Mouse (Mus musculus): ENCODE measurements around the gene Serbp1. TPM values are rescaled to one million over a fixed set of nuclear protein-coding genes. Genes with fewer than 3 reads are reported as not detected.

The Serbp1 gene
- polyA plus RNA-seq, 1 experiment: 379 TPM

GRCm38 (mm10) chr6:67244451-67244850, 6.5 kb downstream of the Serbp1 start:
- no peaks in the 10 kb centered on the region for H3K27me3 ChIP-seq (ENCODE audit: control insufficient read depth, insufficient read depth, insufficient read length)
- H3K79me2 ChIP-seq (ENCODE audit: control insufficient read depth, insufficient read depth): no peaks in the 10 kb centered on the region
- H3K4me2 ChIP-seq (ENCODE audit: low read depth): no peak overlapping the region
- H3K4me3 ChIP-seq: no peak overlapping the region
- H3K36me3 ChIP-seq (ENCODE audit: control insufficient read depth, insufficient read depth): no peaks in the 10 kb centered on the region
- H3ac ChIP-seq (ENCODE audit: control insufficient read depth, insufficient read length): no peak overlapping the region
- no peak for TF ChIP-seq CEBPB (IDR thresholded peaks at IDR 0.05; ENCODE audit: insufficient read depth, poor library complexity, severe bottlenecking)
- no peak for TF ChIP-seq MYOG (IDR thresholded peaks at IDR 0.05; ENCODE audit: control insufficient read depth in 1 of 3, insufficient read depth in 1 of 3, insufficient read length in 2 of 3, low read depth in 2 of 3)
- no peak for TF ChIP-seq E2F4 (IDR thresholded peaks at IDR 0.05; ENCODE audit: insufficient read depth)
- TF ChIP-seq TCF3 (IDR thresholded peaks at IDR 0.05; ENCODE audit: insufficient read length, low read depth): no peak
- TF ChIP-seq MAX (IDR thresholded peaks at IDR 0.05; ENCODE audit: low read depth): no peak
- TF ChIP-seq POLR2AphosphoS2 (IDR thresholded peaks at IDR 0.05; ENCODE audit: insufficient read length, low read depth): no peak
- no peak for TF ChIP-seq TCF12 (IDR thresholded peaks at IDR 0.05; ENCODE audit: insufficient read depth, poor library complexity, severe bottlenecking)
- no peak for TF ChIP-seq POLR2A (IDR thresholded peaks at IDR 0.05; ENCODE audit: insufficient read length, low read depth)
- no peak for TF ChIP-seq SRF (IDR thresholded peaks at IDR 0.05; ENCODE audit: control insufficient read depth, insufficient read length, low read depth)
- TF ChIP-seq REST (IDR thresholded peaks at IDR 0.05; ENCODE audit: insufficient read depth, insufficient read length): no peak
- TF ChIP-seq MYOD1 (IDR thresholded peaks at IDR 0.05; ENCODE audit: control insufficient read depth in 1 of 3, insufficient read length in 2 of 3, low read depth in 2 of 3): no peak
- no peak for TF ChIP-seq USF1 (IDR thresholded peaks at IDR 0.05; ENCODE audit: low read depth)

- Histone ChIP-seq H3K79me2 (ENCODE audit: control insufficient read depth, insufficient read depth) (no peaks in the 10 kb centered on the region), H3ac (ENCODE audit: control insufficient read depth, insufficient read length) (no peak overlapping the region), H3K4me3 (no peak overlapping the region), H3K36me3 (ENCODE audit: control insufficient read depth, insufficient read depth) (no peaks in the 10 kb centered on the region), H3K4me2 (ENCODE audit: low read depth) (no peak overlapping the region), H3K27me3 (ENCODE audit: control insufficient read depth, insufficient read depth, insufficient read length) (no peaks in the 10 kb centered on the region)
- no peak for TF ChIP-seq TCF12 (IDR thresholded peaks at IDR 0.05; ENCODE audit: insufficient read depth, poor library complexity, severe bottlenecking)
- no peak for TF ChIP-seq MYOD1 (IDR thresholded peaks at IDR 0.05; ENCODE audit: control insufficient read depth in 1 of 3, insufficient read length in 2 of 3, low read depth in 2 of 3)
- no peak for TF ChIP-seq CEBPB (IDR thresholded peaks at IDR 0.05; ENCODE audit: insufficient read depth, poor library complexity, severe bottlenecking)
- TF ChIP-seq USF1 (IDR thresholded peaks at IDR 0.05; ENCODE audit: low read depth): no peak
- no peak for TF ChIP-seq E2F4 (IDR thresholded peaks at IDR 0.05; ENCODE audit: insufficient read depth)
- TF ChIP-seq MAX (IDR thresholded peaks at IDR 0.05; ENCODE audit: low read depth): no peak
- TF ChIP-seq REST (IDR thresholded peaks at IDR 0.05; ENCODE audit: insufficient read depth, insufficient read length): no peak
- TF ChIP-seq SRF (IDR thresholded peaks at IDR 0.05; ENCODE audit: control insufficient read depth, insufficient read length, low read depth): no peak
- no peak for TF ChIP-seq POLR2AphosphoS2 (IDR thresholded peaks at IDR 0.05; ENCODE audit: insufficient read length, low read depth)
- no peak for TF ChIP-seq POLR2A (IDR thresholded peaks at IDR 0.05; ENCODE audit: insufficient read length, low read depth)
- TF ChIP-seq TCF3 (IDR thresholded peaks at IDR 0.05; ENCODE audit: insufficient read length, low read depth): no peak
- no peak for TF ChIP-seq MYOG (IDR thresholded peaks at IDR 0.05; ENCODE audit: control insufficient read depth in 1 of 3, insufficient read depth in 1 of 3, insufficient read length in 2 of 3, low read depth in 2 of 3)
Observed at GRCm38 (mm10) chr6:67251095-67251494, 13.1 kb downstream of the Serbp1 start.

GRCm38 (mm10) chr6:67264935-67265334, 27.0 kb downstream of the Serbp1 start:
- no peaks in the 10 kb centered on the region for H3K36me3 ChIP-seq (ENCODE audit: control insufficient read depth, insufficient read depth)
- H3K27me3 ChIP-seq (ENCODE audit: control insufficient read depth, insufficient read depth, insufficient read length): no peaks in the 10 kb centered on the region
- H3K79me2 ChIP-seq (ENCODE audit: control insufficient read depth, insufficient read depth): peaks cover 32% of the 10 kb centered on the region
- H3ac ChIP-seq (ENCODE audit: control insufficient read depth, insufficient read length): no peak overlapping the region
- no peak overlapping the region for H3K4me3 ChIP-seq
- no peak overlapping the region for H3K4me2 ChIP-seq (ENCODE audit: low read depth)
- no peak for TF ChIP-seq POLR2A (IDR thresholded peaks at IDR 0.05; ENCODE audit: insufficient read length, low read depth)
- no peak for TF ChIP-seq CEBPB (IDR thresholded peaks at IDR 0.05; ENCODE audit: insufficient read depth, poor library complexity, severe bottlenecking)
- TF ChIP-seq USF1 (IDR thresholded peaks at IDR 0.05; ENCODE audit: low read depth): no peak
- TF ChIP-seq SRF (IDR thresholded peaks at IDR 0.05; ENCODE audit: control insufficient read depth, insufficient read length, low read depth): no peak
- no peak for TF ChIP-seq TCF3 (IDR thresholded peaks at IDR 0.05; ENCODE audit: insufficient read length, low read depth)
- TF ChIP-seq MYOD1 (IDR thresholded peaks at IDR 0.05; ENCODE audit: control insufficient read depth in 1 of 3, insufficient read length in 2 of 3, low read depth in 2 of 3): no peak
- no peak for TF ChIP-seq POLR2AphosphoS2 (IDR thresholded peaks at IDR 0.05; ENCODE audit: insufficient read length, low read depth)
- TF ChIP-seq TCF12 (IDR thresholded peaks at IDR 0.05; ENCODE audit: insufficient read depth, poor library complexity, severe bottlenecking): no peak
- TF ChIP-seq MYOG (IDR thresholded peaks at IDR 0.05; ENCODE audit: control insufficient read depth in 1 of 3, insufficient read depth in 1 of 3, insufficient read length in 2 of 3, low read depth in 2 of 3): no peak

- peaks cover 45% of the 10 kb centered on the region for H3K79me2 ChIP-seq (ENCODE audit: control insufficient read depth, insufficient read depth)
- H3K36me3 ChIP-seq (ENCODE audit: control insufficient read depth, insufficient read depth): peaks cover under 1% of the 10 kb centered on the region
- peak overlapping the region; percentile 84 for H3K4me2 ChIP-seq (ENCODE audit: low read depth)
- H3K27me3 ChIP-seq (ENCODE audit: control insufficient read depth, insufficient read depth, insufficient read length): no peaks in the 10 kb centered on the region
- TF ChIP-seq SRF (IDR thresholded peaks at IDR 0.05; ENCODE audit: control insufficient read depth, insufficient read length, low read depth): no peak
- TF ChIP-seq MAX (IDR thresholded peaks at IDR 0.05; ENCODE audit: low read depth): no peak
- no peak for TF ChIP-seq POLR2AphosphoS2 (IDR thresholded peaks at IDR 0.05; ENCODE audit: insufficient read length, low read depth)
- peak overlapping the region; percentile 72 for H3ac ChIP-seq (ENCODE audit: control insufficient read depth, insufficient read length)
- peak overlapping the region; percentile 95 for H3K4me3 ChIP-seq
Observed at GRCm38 (mm10) chr6:67266159-67266657, 28.2 kb downstream of the Serbp1 start.
